Mouse (Mus musculus) left cerebral cortex, postnatal 25 days (tissue): ENCODE results near the gene Wdr86. TPM values are rescaled to one million over a fixed set of nuclear protein-coding genes. Genes with fewer than 3 reads are reported as not detected.
"Not testable (repeated sequence)": the region's sequence is repeated elsewhere in the genome, so short reads cannot be mapped to it uniquely, and the experiment has no call there.

Experiments used
- DNase-seq, 2 experiments: peaks; one replicate each; pipeline ENCODE4 v3.0.0; 2022; ENCODE audit warnings: low spot score in 2 of 2, mixed read lengths in 1 of 2
- intact Hi-C: fragments of 180-260 bp; cut with DNase I; formaldehyde crosslinking; loops from one replicate; pipeline ENCODE4 v1.15.1; 2025
- total RNA-seq, 2 experiments: library from RNA; stranded (reverse); gene quantifications; 2 replicates each; pipeline ENCODE4 v1.2.3; 2021

The Wdr86 gene
- total RNA-seq, 2 experiments from 2014 or later, result 0.94 to 1.2 TPM

GRCm38 (mm10) chr5:24686671-24687420, 43.7 kb downstream of the Wdr86 start:
- intact Hi-C loops, DNase-seq: not testable (repeated sequence)

GRCm38 (mm10) chr5:24686176-24686575, 44.4 kb downstream of the Wdr86 start:
- intact Hi-C loops, result no loop called here

GRCm38 (mm10) chr5:24685366-24686093, 45.0 kb downstream of the Wdr86 start, which contains the start of gene Nub1:
Gene Nub1 (plus strand): TSS chr5:24685532.
- intact Hi-C loops, result loop anchor here (1.0 to 2.0 kb wide), 2 partner anchors 65 to 157 kb away; partner anchors contain the start of gene Rheb
- peak; percentile 94 to 98 for DNase-seq

More at GRCm38 (mm10) chr5:24686176-24686575, 44.4 kb downstream of the Wdr86 start:
- DNase-seq, result no peak

- intact Hi-C loops, result loop anchor here (1.0 to 2.0 kb wide), 2 partner anchors 66 to 158 kb away; partner anchors contain the start of gene Rheb
- peak; percentile 59 to 88 for DNase-seq
Observed at GRCm38 (mm10) chr5:24684578-24685365, 45.8 kb downstream of the Wdr86 start.

- intact Hi-C loops, result no loop called here
Observed at GRCm38 (mm10) chr5:24681436-24681835, 49.1 kb downstream of the Wdr86 start.

GRCm38 (mm10) chr5:24674238-24674637, 56.3 kb downstream of the Wdr86 start:
- peak; percentile 80 to 87 for DNase-seq
- intact Hi-C loops, result loop anchor here (2.0 to 5.0 kb wide), 2 partner anchors 107 to 338 kb away; no protein-coding TSS in a partner anchor

More at GRCm38 (mm10) chr5:24681436-24681835, 49.1 kb downstream of the Wdr86 start:
- no peak for DNase-seq

Other genes starting within 250 kb of the Wdr86 start
- under 1 TPM; 0.32 to 0.76 TPM for gene Gbx1, start 203.5 kb downstream of the Wdr86 start, total RNA-seq
- gene Asb10, start 189.7 kb downstream of the Wdr86 start, total RNA-seq, result not detected
- gene 4931409K22Rik, start 173.9 kb downstream of the Wdr86 start, total RNA-seq, result not detected
- 10 to 100 TPM; 80.6 to 81.4 TPM for gene Abcf2, start 153.3 kb downstream of the Wdr86 start, total RNA-seq
- 10 to 100 TPM; 68.8 to 77.3 TPM for gene Chpf2, start 144.0 kb downstream of the Wdr86 start, total RNA-seq
- gene Smarcd3, start 106.3 kb downstream of the Wdr86 start, total RNA-seq, result 100 to 1,000 TPM in 1 of 2 experiments, 10 to 100 TPM in 1; 93.4 to 105 TPM
- gene Nub1, start 45.2 kb downstream of the Wdr86 start, total RNA-seq, result 10 to 100 TPM; 70.2 to 76.1 TPM
- gene Crygn, start 27.3 kb upstream of the Wdr86 start, total RNA-seq, result not detected
- 100 to 1,000 TPM; 124 to 131 TPM for gene Rheb, start 111.9 kb upstream of the Wdr86 start, total RNA-seq